Mouse (Mus musculus): ENCODE data around the gene Ankrd31. TPM values are rescaled to one million over a fixed set of nuclear protein-coding genes. Genes with fewer than 3 reads are reported as not detected.
"Not testable (repeated sequence)": the region's sequence is repeated elsewhere in the genome, so short reads cannot be mapped to it uniquely, and the experiment has no call there.

Gene Ankrd31
- total and polyA plus RNA-seq, 2 experiments from 2014 or later = not detected

DNA sequence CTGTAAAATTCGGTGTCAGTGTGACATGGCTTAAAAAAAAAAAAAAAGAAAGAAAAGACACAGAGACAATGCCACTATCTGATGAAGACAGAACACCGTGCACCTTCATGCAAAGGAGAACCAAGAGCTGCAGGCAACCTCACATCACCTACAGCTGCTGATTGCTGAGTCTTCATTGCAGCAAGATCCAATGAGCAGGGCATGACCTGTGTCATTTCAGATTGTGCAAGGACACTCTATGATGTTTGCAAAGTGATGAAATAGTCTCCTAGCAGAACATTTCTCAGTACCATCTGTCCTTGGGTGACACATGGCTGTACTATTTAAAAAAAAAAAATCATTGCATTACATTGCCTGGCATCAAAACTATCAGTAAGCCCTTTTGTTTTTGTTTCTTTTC, 5.2 kb upstream of the Ankrd31 start:
- Histone ChIP-seq H3K4me2 (ENCODE audit: low read depth, low read length) (no peak overlapping the region), H3K9me3 (replicated peaks; ENCODE audit: control insufficient read depth, low read length) (no peaks in the 10 kb centered on the region), H3K9ac (replicated peaks; ENCODE audit: low read depth, low read length) (no peak overlapping the region), H3K4me3 (ENCODE audit: low read depth, low read length) (no peak overlapping the region), H3K36me3 (replicated peaks; ENCODE audit: control insufficient read depth, insufficient read depth, low read length) (no peaks in the 10 kb centered on the region), H3K27me3 (ENCODE audit: control insufficient read depth, insufficient read depth, low read length) (no peaks in the 10 kb centered on the region), H3K4me1 (ENCODE audit: control insufficient read depth, insufficient read depth) (no peaks in the 10 kb centered on the region), H3K27ac (ENCODE audit: low read depth) (no peak overlapping the region)
- DNase-seq (ENCODE audit: low spot score) (no peak), ATAC-seq (ENCODE audit: insufficient read depth, low read depth) (no peak)
- WGBS = 70% methylated on average over 2 of the region's 2 CpGs
- no peak for TF ChIP-seq EP300 (IDR thresholded peaks at IDR 0.05; ENCODE audit: low read depth)
- TF ChIP-seq CTCF (IDR thresholded peaks at IDR 0.05; ENCODE audit: low read depth) = no peak

DNA sequence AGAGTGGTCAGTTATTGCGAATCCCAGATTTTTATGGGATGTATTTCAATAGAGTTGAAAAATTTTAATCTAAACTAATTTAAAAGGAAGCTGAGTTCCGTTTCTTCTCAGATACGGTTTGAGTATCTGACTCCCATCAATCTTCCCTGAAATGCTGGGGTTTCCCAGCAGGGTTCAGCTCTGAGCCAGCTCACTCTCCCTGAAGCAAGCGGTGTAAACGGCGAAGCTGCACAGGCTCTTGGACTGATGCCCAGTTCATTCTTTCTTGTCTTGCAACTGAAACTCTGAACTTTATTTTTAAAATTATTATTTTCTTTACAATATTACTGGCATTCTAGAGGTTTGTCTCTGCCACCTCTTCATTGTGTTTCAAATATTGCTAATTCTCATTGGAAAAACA, 2.0 kb upstream of the Ankrd31 start:
- DNase-seq (ENCODE audit: low spot score) (no peak), ATAC-seq (ENCODE audit: insufficient read depth, low read depth) (no peak)
- TF ChIP-seq EP300 (IDR thresholded peaks at IDR 0.05; ENCODE audit: low read depth) (no peak), CTCF (IDR thresholded peaks at IDR 0.05; ENCODE audit: low read depth) (no peak)
- no peak overlapping the region for H3K4me3 ChIP-seq (ENCODE audit: low read depth, low read length)
- no peaks in the 10 kb centered on the region for H3K4me1 ChIP-seq (ENCODE audit: control insufficient read depth, insufficient read depth)
- no peaks in the 10 kb centered on the region for H3K36me3 ChIP-seq (replicated peaks; ENCODE audit: control insufficient read depth, insufficient read depth, low read length)
- H3K9ac ChIP-seq (replicated peaks; ENCODE audit: low read depth, low read length) = no peak overlapping the region
- no peaks in the 10 kb centered on the region for H3K27me3 ChIP-seq (ENCODE audit: control insufficient read depth, insufficient read depth, low read length)
- no peak overlapping the region for H3K4me2 ChIP-seq (ENCODE audit: low read depth, low read length)
- H3K9me3 ChIP-seq (replicated peaks; ENCODE audit: control insufficient read depth, low read length) = no peaks in the 10 kb centered on the region; the same call in 1 of the 2 replicates
- 24% methylated on average over 6 of the region's 6 CpGs for WGBS
- no peak overlapping the region for H3K27ac ChIP-seq (ENCODE audit: low read depth)

DNA sequence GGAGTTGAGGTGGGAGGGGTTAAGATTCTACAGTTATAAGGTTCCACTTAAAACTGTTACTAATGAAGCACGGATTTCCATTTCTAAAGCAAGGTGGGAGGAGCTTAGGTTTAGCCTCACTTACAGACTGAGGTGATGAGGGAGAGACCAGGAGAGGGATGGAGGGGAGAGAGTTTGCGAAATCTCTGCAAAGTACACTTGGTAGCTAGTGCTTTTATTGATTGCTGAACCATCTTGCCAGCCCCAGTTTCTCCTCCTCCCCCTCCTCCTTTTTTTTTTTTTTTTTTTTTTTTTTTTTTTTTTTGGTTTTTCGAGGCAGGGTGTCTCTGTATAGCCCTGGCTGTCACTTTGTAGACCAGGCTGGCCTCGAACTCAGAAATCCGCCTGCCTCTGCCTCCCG, 1.8 kb downstream of the Ankrd31 start:
- no peak overlapping the region for H3K4me3 ChIP-seq (ENCODE audit: low read depth, low read length)
- no peaks in the 10 kb centered on the region for H3K27me3 ChIP-seq (ENCODE audit: control insufficient read depth, insufficient read depth, low read length)
- no peak for TF ChIP-seq EP300 (IDR thresholded peaks at IDR 0.05; ENCODE audit: low read depth)
- no peak for TF ChIP-seq CTCF (IDR thresholded peaks at IDR 0.05; ENCODE audit: low read depth)
- no peak overlapping the region for H3K4me2 ChIP-seq (ENCODE audit: low read depth, low read length)
- DNase-seq (ENCODE audit: low spot score) (no peak), ATAC-seq (ENCODE audit: insufficient read depth, low read depth) (no peak)
- WGBS = 81% methylated on average over 6 of the region's 6 CpGs
- H3K27ac ChIP-seq (ENCODE audit: low read depth) = no peak overlapping the region
- no peak overlapping the region for H3K9ac ChIP-seq (replicated peaks; ENCODE audit: low read depth, low read length)
- H3K9me3 ChIP-seq (replicated peaks; ENCODE audit: control insufficient read depth, low read length) = no peaks in the 10 kb centered on the region; the same call in 1 of the 2 replicates
- no peaks in the 10 kb centered on the region for H3K36me3 ChIP-seq (replicated peaks; ENCODE audit: control insufficient read depth, insufficient read depth, low read length)
- no peaks in the 10 kb centered on the region for H3K4me1 ChIP-seq (ENCODE audit: control insufficient read depth, insufficient read depth)

DNA sequence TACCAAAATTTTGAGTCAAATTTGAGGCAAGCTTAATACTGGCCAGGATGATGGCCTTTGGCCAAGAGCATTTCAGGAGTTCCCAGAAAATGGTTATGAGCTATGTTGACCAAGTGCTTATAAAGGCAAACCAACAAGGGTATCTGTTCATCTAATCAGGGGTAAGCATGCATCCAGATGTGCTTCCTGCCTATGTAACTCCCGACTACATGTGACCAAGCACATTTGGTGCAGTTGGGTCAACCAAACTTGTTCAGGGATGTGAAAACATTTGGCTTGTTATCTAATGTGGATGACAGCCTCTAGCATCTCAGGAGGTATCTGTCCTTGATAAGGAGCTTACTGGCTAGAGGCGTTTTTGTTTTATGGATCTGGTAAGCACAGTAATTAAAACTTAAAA, 12.8 kb downstream of the Ankrd31 start:
- Histone ChIP-seq H3K27me3 (ENCODE audit: control insufficient read depth, insufficient read depth, low read length) (no peaks in the 10 kb centered on the region), H3K4me1 (ENCODE audit: control insufficient read depth, insufficient read depth) (no peaks in the 10 kb centered on the region), H3K27ac (ENCODE audit: low read depth) (no peak overlapping the region), H3K9me3 (replicated peaks; ENCODE audit: control insufficient read depth, low read length) (no peaks in the 10 kb centered on the region; the same call in 1 of the 2 replicates), H3K36me3 (replicated peaks; ENCODE audit: control insufficient read depth, insufficient read depth, low read length) (no peaks in the 10 kb centered on the region), H3K4me3 (ENCODE audit: low read depth, low read length) (no peak overlapping the region), H3K9ac (replicated peaks; ENCODE audit: low read depth, low read length) (no peak overlapping the region), H3K4me2 (ENCODE audit: low read depth, low read length) (no peak overlapping the region)
- no peak for TF ChIP-seq CTCF (IDR thresholded peaks at IDR 0.05; ENCODE audit: low read depth)
- no peak for TF ChIP-seq EP300 (IDR thresholded peaks at IDR 0.05; ENCODE audit: low read depth)
- ATAC-seq (ENCODE audit: insufficient read depth, low read depth) = no peak
- no peak for DNase-seq (ENCODE audit: low spot score)
- WGBS = 64% methylated on average over 2 of the region's 2 CpGs

DNA sequence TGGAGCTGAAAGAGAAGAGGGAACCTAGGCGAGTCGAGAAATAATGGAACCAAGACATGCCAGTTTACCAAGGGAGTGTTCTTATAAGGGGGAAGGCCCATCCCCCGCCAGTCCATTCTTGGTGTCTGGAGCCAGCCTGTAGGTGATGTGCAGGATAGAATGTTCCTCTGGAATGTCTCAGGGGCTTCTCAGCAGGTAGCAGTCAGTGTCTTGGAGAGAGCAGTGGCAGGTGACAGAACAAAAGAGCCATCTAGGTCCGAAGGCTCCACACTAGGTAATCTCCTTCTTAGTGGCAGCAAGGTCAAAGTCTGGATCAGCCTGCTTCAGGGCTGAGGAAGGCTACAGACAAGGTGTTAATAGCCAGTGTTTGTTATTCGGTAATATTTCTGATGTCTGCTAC, 38.0 kb downstream of the Ankrd31 start:
- ATAC-seq (ENCODE audit: insufficient read depth, low read depth); H3K4me1 ChIP-seq (ENCODE audit: control insufficient read depth, insufficient read depth); H3K9ac ChIP-seq (replicated peaks; ENCODE audit: low read depth, low read length): not testable (repeated sequence)

DNA sequence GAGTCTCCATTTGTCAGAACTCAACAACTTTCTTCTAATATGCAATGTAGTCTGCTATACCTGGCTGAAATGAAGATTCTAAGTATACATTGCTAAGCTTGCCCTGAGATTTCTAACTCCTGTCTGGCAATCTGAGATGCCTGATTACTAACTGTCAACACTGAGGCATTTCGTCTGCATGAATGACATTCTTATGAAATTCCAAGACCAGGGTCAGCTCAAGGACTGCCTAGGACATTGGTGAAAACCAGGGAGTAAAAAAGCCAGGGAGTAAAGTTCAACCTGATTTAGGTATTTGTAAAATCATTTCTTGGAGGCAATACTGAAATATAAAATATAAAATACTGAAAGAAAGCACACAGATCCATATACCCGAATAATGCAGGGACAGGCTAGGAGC, 45.4 kb downstream of the Ankrd31 start:
- H3K27me3 ChIP-seq (ENCODE audit: control insufficient read depth, insufficient read depth, low read length) = no peaks in the 10 kb centered on the region
- no peak for ATAC-seq (ENCODE audit: insufficient read depth, low read depth)
- no peak overlapping the region for H3K9ac ChIP-seq (replicated peaks; ENCODE audit: low read depth, low read length)
- H3K36me3 ChIP-seq (replicated peaks; ENCODE audit: control insufficient read depth, insufficient read depth, low read length) = no peaks in the 10 kb centered on the region
- H3K4me2 ChIP-seq (ENCODE audit: low read depth, low read length) = no peak overlapping the region
- H3K9me3 ChIP-seq (replicated peaks; ENCODE audit: control insufficient read depth, low read length) = no peaks in the 10 kb centered on the region
- H3K4me3 ChIP-seq (ENCODE audit: low read depth, low read length) = no peak overlapping the region
- H3K27ac ChIP-seq (ENCODE audit: low read depth) = no peak overlapping the region
- 58% methylated on average over 2 of the region's 2 CpGs for WGBS
- DNase-seq (ENCODE audit: low spot score) = no peak
- H3K4me1 ChIP-seq (ENCODE audit: control insufficient read depth, insufficient read depth) = no peaks in the 10 kb centered on the region
- no peak for TF ChIP-seq CTCF (IDR thresholded peaks at IDR 0.05; ENCODE audit: low read depth)
- no peak for TF ChIP-seq EP300 (IDR thresholded peaks at IDR 0.05; ENCODE audit: low read depth)

More for the DNA sequence above, 38.0 kb downstream of the Ankrd31 start:
- not testable (repeated sequence) for H3K4me3 ChIP-seq (ENCODE audit: low read depth, low read length); H3K9me3 ChIP-seq (replicated peaks; ENCODE audit: control insufficient read depth, low read length); H3K27ac ChIP-seq (ENCODE audit: low read depth); H3K4me2 ChIP-seq (ENCODE audit: low read depth, low read length); H3K27me3 ChIP-seq (ENCODE audit: control insufficient read depth, insufficient read depth, low read length); DNase-seq (ENCODE audit: low spot score); H3K36me3 ChIP-seq (replicated peaks; ENCODE audit: control insufficient read depth, insufficient read depth, low read length)
- WGBS = 79% methylated on average over 5 of the region's 5 CpGs

Measured in heart, postnatal 0 days (tissue).